Mouse (Mus musculus): ENCODE data around the gene Ubap1l. TPM values are rescaled to one million over a fixed set of nuclear protein-coding genes. Genes with fewer than 3 reads are reported as not detected.

Ubap1l gene
- total and polyA plus RNA-seq, 3 experiments = 0.10 to 0.55 TPM; not detected in 1

DNA sequence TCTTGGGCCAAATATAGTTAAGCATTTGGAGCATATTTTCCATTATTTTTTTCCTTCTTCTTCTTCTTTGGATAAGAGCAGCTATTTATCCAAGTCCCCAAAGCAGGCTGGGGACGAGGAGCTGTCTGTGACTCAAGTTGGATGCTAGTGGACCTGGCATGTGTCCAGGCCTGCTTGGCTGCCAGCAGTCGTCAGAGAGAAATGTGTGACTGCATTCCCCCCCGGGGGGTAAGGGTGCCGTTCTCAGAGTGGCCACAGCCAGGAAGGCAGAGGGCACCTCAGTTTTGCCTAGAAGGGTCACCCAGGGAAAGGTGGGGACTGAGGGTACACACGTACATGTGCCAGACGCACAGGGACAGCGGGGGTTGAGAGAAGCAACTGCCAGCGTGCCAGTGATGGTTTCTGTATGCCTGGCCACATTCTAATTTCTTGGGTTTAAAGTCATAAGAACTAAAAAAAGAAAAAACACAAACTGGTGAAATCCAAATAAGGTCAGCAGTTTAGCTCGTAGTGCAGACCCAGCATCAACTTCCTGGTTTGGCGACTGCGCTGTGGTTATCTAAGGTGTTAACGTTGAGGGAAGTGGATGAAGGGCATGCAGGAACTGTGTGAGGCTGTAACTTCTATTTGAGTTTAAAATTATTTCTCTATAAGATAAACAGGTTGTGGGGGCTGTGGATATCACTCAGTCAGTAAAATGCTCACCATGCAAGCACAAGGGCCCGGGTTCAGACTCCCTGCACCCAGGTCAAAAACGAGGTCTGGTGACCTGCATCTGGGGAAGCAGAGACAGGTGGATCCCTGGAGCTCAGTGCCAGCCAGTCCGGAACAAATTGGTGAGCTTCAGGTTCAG is 43.7 kb downstream of the Ubap1l start:
- DNase-seq (ENCODE audit: low spot score) = no peak
- H3K4me3 ChIP-seq (ENCODE audit: low read depth, low read length) = no peak overlapping the region
- TF ChIP-seq GATA2 (IDR thresholded peaks at IDR 0.05; ENCODE audit: borderline replicate concordance, low read depth, low read length) (no peak), POLR2AphosphoS5 (IDR thresholded peaks at IDR 0.05; ENCODE audit: insufficient replicate concordance, low read depth, low read length) (no peak)
- H3K9me3 ChIP-seq (replicated peaks) = no peaks in the 10 kb centered on the region
- H3K4me1 ChIP-seq (ENCODE audit: insufficient read depth, low read depth, low read length) = no peaks in the 10 kb centered on the region
- ATAC-seq (ENCODE audit: extremely low read depth, insufficient number of reproducible peaks, low FRiP score, poor library complexity, severe bottlenecking) = no peak
- H3K36me3 ChIP-seq (replicated peaks) = no peaks in the 10 kb centered on the region
- H3K27me3 ChIP-seq (ENCODE audit: insufficient read depth, low read length) = peaks cover 29% of the 10 kb centered on the region

- Histone ChIP-seq H3K27me3 (ENCODE audit: insufficient read depth, low read length) (peaks cover 30% of the 10 kb centered on the region), H3K4me3 (ENCODE audit: low read depth, low read length) (no peak overlapping the region), H3K36me3 (replicated peaks) (no peaks in the 10 kb centered on the region), H3K4me1 (ENCODE audit: insufficient read depth, low read depth, low read length) (no peaks in the 10 kb centered on the region), H3K9me3 (replicated peaks) (no peaks in the 10 kb centered on the region)
- ATAC-seq (ENCODE audit: extremely low read depth, insufficient number of reproducible peaks, low FRiP score, poor library complexity, severe bottlenecking) = no peak
- no peak for DNase-seq (ENCODE audit: low spot score)
- TF ChIP-seq GATA1 (IDR thresholded peaks at IDR 0.05; ENCODE audit: borderline replicate concordance, low read length) = no peak
- no peak for TF ChIP-seq CTCF (IDR thresholded peaks at IDR 0.05; ENCODE audit: low read depth, low read length)
- no peak for TF ChIP-seq GATA2 (IDR thresholded peaks at IDR 0.05; ENCODE audit: borderline replicate concordance, low read depth, low read length)
- no peak for TF ChIP-seq TAL1 (conservative IDR thresholded peaks at IDR 0.05; ENCODE audit: low read depth, low read length)
Observed at GRCm38 (mm10) chr9:65405184-65405449, 44.3 kb downstream of the Ubap1l start.

DNA sequence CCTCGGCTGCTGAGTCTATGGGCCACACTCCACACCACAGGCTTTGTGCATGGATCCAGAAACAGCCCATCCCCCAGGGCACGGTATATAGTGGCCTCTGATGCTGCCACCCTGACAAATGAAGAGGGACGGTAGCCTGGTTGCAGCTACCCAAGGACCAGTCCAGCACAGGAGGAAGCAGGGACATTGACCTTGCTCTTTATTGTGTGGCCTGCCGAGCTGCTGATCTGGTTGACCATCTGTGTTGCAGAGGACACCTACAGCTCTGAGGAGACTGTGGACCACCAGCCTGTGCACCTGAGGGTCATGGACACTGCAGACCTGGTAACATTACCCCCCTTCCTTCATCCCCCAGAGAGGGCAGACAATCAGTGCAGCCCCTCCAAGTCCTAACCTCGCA is 46.5 kb downstream of the Ubap1l start:
- Histone ChIP-seq H3K27me3 (ENCODE audit: insufficient read depth, low read length) (peaks cover 45% of the 10 kb centered on the region), H3K9me3 (replicated peaks) (no peaks in the 10 kb centered on the region), H3K4me1 (ENCODE audit: insufficient read depth, low read depth, low read length) (no peaks in the 10 kb centered on the region), H3K4me3 (ENCODE audit: low read depth, low read length) (no peak overlapping the region), H3K36me3 (replicated peaks) (no peaks in the 10 kb centered on the region)
- DNase-seq (ENCODE audit: low spot score) (no peak), ATAC-seq (ENCODE audit: extremely low read depth, insufficient number of reproducible peaks, low FRiP score, poor library complexity, severe bottlenecking) (no peak)
- no peak for TF ChIP-seq POLR2AphosphoS5 (IDR thresholded peaks at IDR 0.05; ENCODE audit: insufficient replicate concordance, low read depth, low read length)
- TF ChIP-seq TAL1 (conservative IDR thresholded peaks at IDR 0.05; ENCODE audit: low read depth, low read length) = no peak
- TF ChIP-seq GATA2 (IDR thresholded peaks at IDR 0.05; ENCODE audit: borderline replicate concordance, low read depth, low read length) = no peak
- TF ChIP-seq CTCF (IDR thresholded peaks at IDR 0.05; ENCODE audit: low read depth, low read length) = no peak
- no peak for TF ChIP-seq GATA1 (IDR thresholded peaks at IDR 0.05; ENCODE audit: borderline replicate concordance, low read length)

- Histone ChIP-seq H3K4me1 (ENCODE audit: insufficient read depth, low read depth, low read length) (no peaks in the 10 kb centered on the region), H3K36me3 (replicated peaks) (no peaks in the 10 kb centered on the region), H3K27me3 (ENCODE audit: insufficient read depth, low read length) (peaks cover 45% of the 10 kb centered on the region), H3K9me3 (replicated peaks) (no peaks in the 10 kb centered on the region), H3K4me3 (ENCODE audit: low read depth, low read length) (no peak overlapping the region)
- no peak for TF ChIP-seq CTCF (IDR thresholded peaks at IDR 0.05; ENCODE audit: low read depth, low read length)
- TF ChIP-seq GATA1 (IDR thresholded peaks at IDR 0.05; ENCODE audit: borderline replicate concordance, low read length) = no peak
- no peak for TF ChIP-seq GATA2 (IDR thresholded peaks at IDR 0.05; ENCODE audit: borderline replicate concordance, low read depth, low read length)
- TF ChIP-seq TAL1 (conservative IDR thresholded peaks at IDR 0.05; ENCODE audit: low read depth, low read length) = no peak
- no peak for TF ChIP-seq POLR2AphosphoS5 (IDR thresholded peaks at IDR 0.05; ENCODE audit: insufficient replicate concordance, low read depth, low read length)
- ATAC-seq (ENCODE audit: extremely low read depth, insufficient number of reproducible peaks, low FRiP score, poor library complexity, severe bottlenecking) = no peak
- DNase-seq (ENCODE audit: low spot score) = no peak
Observed at GRCm38 (mm10) chr9:65407861-65408260, 47.0 kb downstream of the Ubap1l start.

- Histone ChIP-seq H3K4me1 (ENCODE audit: insufficient read depth, low read depth, low read length) (no peaks in the 10 kb centered on the region), H3K36me3 (replicated peaks) (no peaks in the 10 kb centered on the region), H3K4me3 (ENCODE audit: low read depth, low read length) (no peak overlapping the region), H3K9me3 (replicated peaks) (no peaks in the 10 kb centered on the region), H3K27me3 (ENCODE audit: insufficient read depth, low read length) (peaks cover 48% of the 10 kb centered on the region)
- no peak for ATAC-seq (ENCODE audit: extremely low read depth, insufficient number of reproducible peaks, low FRiP score, poor library complexity, severe bottlenecking)
- no peak for DNase-seq (ENCODE audit: low spot score)
- TF ChIP-seq CTCF (IDR thresholded peaks at IDR 0.05; ENCODE audit: low read depth, low read length) = no peak
Observed at GRCm38 (mm10) chr9:65408871-65409295, 48.0 kb downstream of the Ubap1l start.

DNA sequence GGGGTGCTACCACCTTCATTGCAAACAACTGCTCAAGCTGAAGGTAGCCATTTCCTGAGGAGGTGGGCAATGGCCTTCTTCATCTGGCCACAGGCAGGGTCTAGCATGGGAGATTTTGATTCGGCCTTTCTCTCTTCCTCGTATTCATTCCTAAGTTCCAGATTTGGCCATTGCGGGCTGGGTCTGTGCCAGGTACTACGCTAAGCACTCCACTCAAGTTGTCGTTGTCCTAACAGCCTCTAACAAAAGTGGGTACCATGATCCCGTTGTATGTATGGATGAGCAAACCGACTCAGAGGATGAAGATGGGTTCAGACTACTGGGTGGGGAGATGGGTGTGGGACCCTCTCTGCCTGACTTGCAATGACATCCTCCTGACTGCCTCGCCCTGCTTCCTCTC is 49.5 kb downstream of the Ubap1l start:
- ATAC-seq (ENCODE audit: extremely low read depth, insufficient number of reproducible peaks, low FRiP score, poor library complexity, severe bottlenecking) (no peak), DNase-seq (ENCODE audit: low spot score) (no peak)
- Histone ChIP-seq H3K36me3 (replicated peaks) (no peaks in the 10 kb centered on the region), H3K27me3 (ENCODE audit: insufficient read depth, low read length) (peaks cover 56% of the 10 kb centered on the region), H3K4me1 (ENCODE audit: insufficient read depth, low read depth, low read length) (no peaks in the 10 kb centered on the region), H3K4me3 (ENCODE audit: low read depth, low read length) (no peak overlapping the region), H3K9me3 (replicated peaks) (no peaks in the 10 kb centered on the region)
- TF ChIP-seq POLR2AphosphoS5 (IDR thresholded peaks at IDR 0.05; ENCODE audit: insufficient replicate concordance, low read depth, low read length) = no peak
- no peak for TF ChIP-seq GATA1 (IDR thresholded peaks at IDR 0.05; ENCODE audit: borderline replicate concordance, low read length)
- TF ChIP-seq GATA2 (IDR thresholded peaks at IDR 0.05; ENCODE audit: borderline replicate concordance, low read depth, low read length) = no peak
- TF ChIP-seq CTCF (IDR thresholded peaks at IDR 0.05; ENCODE audit: low read depth, low read length) = no peak
- no peak for TF ChIP-seq TAL1 (conservative IDR thresholded peaks at IDR 0.05; ENCODE audit: low read depth, low read length)

GRCm38 (mm10) chr9:65411326-65411725 is 50.5 kb downstream of the Ubap1l start:
- ATAC-seq (ENCODE audit: extremely low read depth, insufficient number of reproducible peaks, low FRiP score, poor library complexity, severe bottlenecking) (no peak), DNase-seq (ENCODE audit: low spot score) (no peak)
- TF ChIP-seq TAL1 (conservative IDR thresholded peaks at IDR 0.05; ENCODE audit: low read depth, low read length) (no peak), POLR2AphosphoS5 (IDR thresholded peaks at IDR 0.05; ENCODE audit: insufficient replicate concordance, low read depth, low read length) (no peak), GATA1 (IDR thresholded peaks at IDR 0.05; ENCODE audit: borderline replicate concordance, low read length) (no peak), GATA2 (IDR thresholded peaks at IDR 0.05; ENCODE audit: borderline replicate concordance, low read depth, low read length) (no peak), CTCF (IDR thresholded peaks at IDR 0.05; ENCODE audit: low read depth, low read length) (no peak)
- Histone ChIP-seq H3K4me3 (ENCODE audit: low read depth, low read length) (no peak overlapping the region), H3K4me1 (ENCODE audit: insufficient read depth, low read depth, low read length) (no peaks in the 10 kb centered on the region), H3K36me3 (replicated peaks) (no peaks in the 10 kb centered on the region), H3K9me3 (replicated peaks) (no peaks in the 10 kb centered on the region), H3K27me3 (ENCODE audit: insufficient read depth, low read length) (peaks cover 58% of the 10 kb centered on the region)
